Mouse (Mus musculus) heart, postnatal 0 days (tissue): ENCODE measurements around the gene Retreg2.

Experiments used
- CTCF ChIP-seq: IDR thresholded peaks from 2 replicates; pipeline ENCODE4 v1.5.1; 2016; ENCODE audit warnings: antibody characterized with exemption, control low read depth, low read depth
- EP300 ChIP-seq: IDR thresholded peaks from 2 replicates; pipeline ENCODE4 v1.6.1; 2016; ENCODE audit warnings: antibody characterized with exemption, low read depth

DNA sequence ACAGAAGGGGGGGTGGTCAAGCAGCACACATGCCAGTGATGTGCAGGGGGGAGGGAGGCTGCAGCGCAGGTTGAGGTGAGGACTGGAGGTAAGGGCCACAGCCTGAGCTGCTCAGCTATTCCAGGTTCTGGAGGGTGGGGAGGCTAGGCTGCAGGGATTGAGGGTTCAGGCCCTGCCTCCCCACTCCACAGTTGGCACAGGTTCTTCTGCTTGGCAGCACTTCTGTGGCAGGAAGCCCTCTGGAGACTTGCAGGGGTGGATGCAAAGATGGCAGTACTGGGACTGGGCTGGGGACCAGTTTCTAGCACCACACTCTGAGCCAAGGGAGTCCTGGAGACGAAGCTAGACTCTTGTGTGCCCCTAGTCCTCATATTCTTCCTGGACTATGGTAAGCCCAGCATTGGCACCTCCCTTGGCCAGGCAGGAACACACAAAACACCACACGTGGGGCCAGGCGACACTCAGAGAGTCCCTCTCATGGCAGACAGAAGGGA is 38.8 kb downstream of the Retreg2 start:
- TF ChIP-seq CTCF (no peak), EP300 (no peak)
